Mouse (Mus musculus) stomach, postnatal 0 days (tissue): ENCODE data around the gene Ddx17. TPM values are rescaled to one million over a fixed set of nuclear protein-coding genes. Genes with fewer than 3 reads are reported as not detected.

Experiments used
- ATAC-seq: fragments of 200-750 bp; cut with Nextera tagmentation; 2 replicates; pipeline ENCODE4 v1.8.0; 2017; ENCODE audit not compliant: low FRiP score, low TSS enrichment
- DNase-seq: peaks from one replicate; pipeline ENCODE4 v3.0.0-alpha.2; 2016; ENCODE audit warnings: low spot score
- H3K27ac ChIP-seq: fragments of 300-500 bp; sonication (generic); replicated peaks from 2 replicates; pipeline ENCODE4 v1.5.1; 2014; ENCODE audit warnings: mild to moderate bottlenecking, control low read depth
- H3K27me3 ChIP-seq: fragments of 300-500 bp; sonication (generic); 2 replicates; pipeline ENCODE4 v1.6.1; 2014; ENCODE audit warnings: low read length; ENCODE audit not compliant: control insufficient read depth, insufficient read depth
- H3K36me3 ChIP-seq: fragments of 300-500 bp; sonication (generic); 2 replicates; pipeline ENCODE4 v1.6.1; 2014; ENCODE audit warnings: low read length, mixed read lengths; ENCODE audit not compliant: control insufficient read depth, insufficient read depth
- H3K4me1 ChIP-seq: fragments of 300-500 bp; sonication (generic); replicated peaks from 2 replicates; pipeline ENCODE4 v1.6.1; 2014; ENCODE audit warnings: antibody characterized with exemption; ENCODE audit not compliant: control insufficient read depth, insufficient read depth
- H3K4me2 ChIP-seq: fragments of 300-500 bp; sonication (generic); replicated peaks from 2 replicates; pipeline ENCODE4 v1.6.1; 2014; ENCODE audit warnings: low read depth, mild to moderate bottlenecking, control low read depth, moderate library complexity
- H3K4me3 ChIP-seq: fragments of 300-500 bp; sonication (generic); 2 replicates; pipeline ENCODE4 v1.5.1; 2014; ENCODE audit warnings: low read depth, low read length, control low read depth
- H3K9ac ChIP-seq: fragments of 300-500 bp; sonication (generic); 2 replicates; pipeline ENCODE4 v1.6.1; 2014; ENCODE audit warnings: mild to moderate bottlenecking, low read length, control low read depth, mixed read lengths
- H3K9me3 ChIP-seq: fragments of 300-500 bp; sonication (generic); 2 replicates; pipeline ENCODE4 v1.6.1; 2016; ENCODE audit warnings: low read length; ENCODE audit not compliant: control insufficient read depth
- CTCF ChIP-seq: IDR thresholded peaks from 2 replicates; pipeline ENCODE4 v1.5.1; 2016; ENCODE audit warnings: antibody characterized with exemption, low read depth, mild to moderate bottlenecking, moderate library complexity
- EP300 ChIP-seq: optimal IDR thresholded peaks from 2 replicates; pipeline ENCODE3; 2016; ENCODE audit warnings: antibody characterized with exemption
- WGBS: fragments of 180-500 bp; shearing (Covaris S2); extraction: QIAGEN DNeasy Blood & Tissue Kit; methylation state at CpG from one replicate; pipeline ENCODE4 v1.1.7; 2014; 5-methylcytosine and 5-hydroxymethylcytosine counted together
- polyA plus RNA-seq: library from polyadenylated mRNA; unstranded; fragments of >200 nt; fragmentation: Nextera tagmentation; extraction: Ambion mirVana; gene quantifications from 2 replicates; pipeline ENCODE4 v1.2.1, GENCODE M21; 2015

Gene Ddx17
- polyA plus RNA-seq, 1 experiment from 2014 or later, result 15.5 TPM

DNA sequence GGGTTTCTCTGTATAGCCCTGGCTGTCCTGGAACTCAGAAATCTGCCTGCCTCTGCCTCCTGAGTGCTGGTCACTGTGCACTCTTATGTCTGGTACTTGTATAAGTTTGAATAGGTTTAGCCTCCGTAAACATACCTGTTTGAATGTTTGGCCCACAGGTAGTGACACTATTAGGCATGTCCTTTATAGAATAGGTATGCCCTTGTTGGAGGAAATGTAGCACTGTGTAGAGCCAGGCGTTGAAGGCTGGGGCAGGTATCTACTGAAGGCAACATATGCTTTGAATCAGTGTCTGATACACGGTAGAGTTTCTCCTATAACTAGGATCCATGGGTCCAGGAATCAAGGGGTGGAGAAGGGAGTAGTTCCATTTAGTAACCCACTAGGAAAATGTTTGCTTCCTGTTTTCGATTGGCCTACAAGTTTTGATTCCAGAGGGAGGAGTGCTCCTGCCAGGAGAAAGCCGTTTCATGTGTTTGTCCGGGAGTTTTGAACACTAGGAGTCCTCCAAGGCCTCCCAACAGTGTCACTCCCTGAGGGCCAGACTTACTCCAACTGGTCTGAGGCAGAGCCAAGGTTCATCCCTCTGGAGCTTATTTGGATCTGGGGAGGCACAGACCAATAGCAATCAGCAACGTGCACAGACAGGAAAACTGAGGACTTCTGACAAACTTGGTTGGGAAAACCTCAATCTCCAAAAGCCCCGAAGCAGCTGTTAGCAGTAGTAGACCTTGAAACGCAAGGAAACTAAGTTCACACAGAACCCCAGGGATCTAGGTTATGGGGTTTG, 20.4 kb downstream of the Ddx17 start:
- ATAC-seq, result no peak; the same call in 1 of the 2 replicates
- TF ChIP-seq CTCF (peak; percentile 26; the same call in 1 of the 2 replicates), EP300 (no peak)
- Histone ChIP-seq H3K27me3 (no peaks in the 10 kb centered on the region), H3K36me3 (peaks cover 29% of the 10 kb centered on the region), H3K9ac (no peak overlapping the region), H3K9me3 (no peaks in the 10 kb centered on the region), H3K27ac (no peak overlapping the region), H3K4me1 (no peaks in the 10 kb centered on the region), H3K4me2 (no peak overlapping the region), H3K4me3 (no peak overlapping the region)
- no peak for DNase-seq
- WGBS, result 55% methylated on average over 9 of the region's 9 CpGs

DNA sequence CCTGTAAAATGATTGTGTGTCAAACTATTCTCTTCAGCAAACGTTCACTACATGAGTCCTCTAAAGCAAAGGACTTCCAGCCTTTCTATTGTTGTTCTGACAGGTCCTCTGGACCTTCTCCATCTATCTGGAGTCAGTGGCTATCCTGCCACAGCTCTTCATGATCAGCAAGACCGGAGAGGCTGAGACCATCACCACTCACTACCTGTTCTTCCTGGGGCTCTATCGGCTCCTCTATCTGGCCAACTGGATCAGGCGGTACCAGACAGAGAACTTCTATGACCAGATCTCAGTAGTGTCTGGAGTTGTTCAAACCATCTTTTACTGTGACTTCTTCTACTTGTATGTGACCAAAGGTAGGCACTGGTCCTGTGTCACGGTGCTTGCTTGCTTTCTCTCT, 21.0 kb downstream of the Ddx17 start:
- Histone ChIP-seq H3K9me3 (no peaks in the 10 kb centered on the region), H3K4me2 (no peak overlapping the region), H3K36me3 (peaks cover 27% of the 10 kb centered on the region), H3K27ac (no peak overlapping the region), H3K9ac (no peak overlapping the region), H3K4me1 (no peaks in the 10 kb centered on the region), H3K27me3 (no peaks in the 10 kb centered on the region), H3K4me3 (no peak overlapping the region)
- TF ChIP-seq EP300 (no peak), CTCF (no peak)
- no peak for DNase-seq
- no peak for ATAC-seq
- whole genome bisulfite sequencing, result 81% methylated on average over 5 of the region's 5 CpGs

DNA sequence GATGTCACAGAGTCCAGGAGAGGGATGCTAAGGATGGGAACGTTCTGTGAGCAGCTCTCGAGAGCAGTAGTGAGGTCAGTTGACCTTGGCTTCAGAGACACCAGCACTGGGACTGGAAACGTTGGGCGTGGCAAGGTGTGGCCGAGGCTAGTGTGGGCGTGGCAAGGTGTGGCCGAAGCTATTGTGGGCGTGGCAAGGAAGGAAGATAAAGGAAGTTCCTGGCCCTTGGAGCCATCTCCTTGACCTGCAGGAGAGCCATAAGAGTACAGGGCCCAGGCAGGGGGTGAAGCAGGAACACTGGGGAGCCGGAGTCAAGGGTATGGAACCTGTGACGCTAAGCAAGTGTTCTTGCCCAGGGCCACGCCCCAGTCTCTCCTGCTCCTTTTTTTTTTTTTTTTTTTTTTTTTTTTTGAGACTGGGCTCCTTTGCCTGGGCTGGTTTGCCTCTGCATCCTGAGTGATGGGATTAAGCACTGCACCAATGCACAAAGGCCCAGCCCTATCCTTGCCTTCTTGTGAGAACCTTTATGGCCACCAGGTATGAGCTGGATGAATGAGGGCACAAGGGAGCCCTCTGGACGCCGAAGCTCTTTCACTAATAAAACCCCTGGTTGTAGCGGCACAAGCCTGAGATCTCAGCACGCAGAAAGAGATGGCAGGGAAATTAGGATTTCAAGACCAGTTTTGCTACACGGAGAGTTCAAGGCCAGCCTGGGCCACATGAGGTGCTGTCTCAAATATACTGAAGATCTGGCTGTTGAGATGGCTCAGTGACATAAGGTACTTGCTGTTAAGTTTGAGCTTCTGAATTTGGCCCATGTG, 26.9 kb downstream of the Ddx17 start:
- WGBS, result 44% methylated on average over 16 of the region's 16 CpGs
- no peak for ATAC-seq

DNA sequence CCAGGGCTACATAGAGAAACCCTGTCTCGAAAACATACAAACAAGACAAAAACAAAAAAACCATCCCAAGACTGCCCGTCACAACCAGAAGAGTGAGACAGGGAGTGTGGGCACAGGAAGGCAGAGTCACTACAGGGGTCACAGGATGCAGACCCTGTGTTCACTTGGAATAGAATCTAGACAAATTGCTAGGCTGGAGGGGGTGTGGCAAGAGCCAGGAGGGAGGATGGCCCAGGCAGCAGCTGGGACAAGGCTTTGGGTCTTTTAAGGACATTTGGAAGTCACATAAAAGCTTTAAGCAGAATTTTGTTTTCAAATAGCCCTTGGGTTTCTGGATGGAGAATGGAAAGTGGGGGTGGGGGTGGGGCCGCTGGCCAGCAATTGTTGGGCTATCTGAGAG, 28.0 kb downstream of the Ddx17 start:
- ATAC-seq (no peak), DNase-seq (no peak)
- Histone ChIP-seq H3K9me3 (no peaks in the 10 kb centered on the region), H3K4me3 (no peak overlapping the region), H3K4me1 (peaks cover 9% of the 10 kb centered on the region), H3K36me3 (no peaks in the 10 kb centered on the region), H3K27ac (no peak overlapping the region), H3K4me2 (no peak overlapping the region), H3K9ac (no peak overlapping the region), H3K27me3 (no peaks in the 10 kb centered on the region)
- no peak for TF ChIP-seq CTCF
- no peak for TF ChIP-seq EP300
- WGBS, result 78% methylated on average over 3 of the region's 3 CpGs

More for the DNA sequence above, 26.9 kb downstream of the Ddx17 start:
- 0 out of 2 replicates have a peak, but pooled peaks cover 4% of the 10 kb centered on the region for H3K36me3 ChIP-seq
- H3K27ac ChIP-seq, result no peak overlapping the region
- peaks cover 9% of the 10 kb centered on the region for H3K4me1 ChIP-seq
- no peak overlapping the region for H3K4me3 ChIP-seq
- H3K9me3 ChIP-seq, result no peaks in the 10 kb centered on the region
- H3K27me3 ChIP-seq, result no peaks in the 10 kb centered on the region
- TF ChIP-seq EP300 (no peak), CTCF (no peak)
- DNase-seq, result peak; percentile 46
- H3K4me2 ChIP-seq, result no peak overlapping the region
- no peak overlapping the region for H3K9ac ChIP-seq

DNA sequence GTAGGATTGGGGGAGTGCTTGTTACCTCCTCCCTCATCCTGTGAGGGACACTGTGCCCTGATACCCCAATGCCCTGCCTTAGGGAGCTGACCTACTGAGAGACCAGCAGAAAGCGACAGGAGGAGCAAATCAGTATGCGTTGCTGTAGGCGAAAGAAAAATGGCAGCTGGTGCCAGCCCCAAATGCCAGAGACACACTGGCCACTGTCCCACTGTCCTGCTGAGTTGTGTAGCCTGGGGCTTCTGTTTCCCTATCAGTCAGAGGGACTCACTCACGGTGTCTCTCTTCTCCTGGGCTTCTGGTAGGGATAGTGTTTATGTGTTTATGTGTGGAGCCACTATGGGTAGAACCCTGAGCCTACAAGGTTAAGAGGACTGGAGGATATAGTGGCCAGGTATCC, 28.8 kb downstream of the Ddx17 start:
- Histone ChIP-seq H3K4me2 (peak overlapping the region; percentile 86), H3K9me3 (no peaks in the 10 kb centered on the region), H3K36me3 (no peaks in the 10 kb centered on the region), H3K4me1 (peaks cover 9% of the 10 kb centered on the region), H3K4me3 (0 out of 2 replicates have a peak overlapping the region, but pooled peaks have one; percentile 67), H3K9ac (0 out of 2 replicates have a peak overlapping the region, but pooled peaks have one; percentile 77), H3K27ac (no peak overlapping the region), H3K27me3 (no peaks in the 10 kb centered on the region)
- no peak for TF ChIP-seq EP300
- no peak for TF ChIP-seq CTCF
- 79% methylated on average over 4 of the region's 4 CpGs for WGBS
- DNase-seq, result no peak
- ATAC-seq, result no peak
